Mouse (Mus musculus): ENCODE data around the gene Zbtb42.

- TF ChIP-seq GATA1 (IDR thresholded peaks at IDR 0.05; ENCODE audit: borderline replicate concordance, low read length) (no peak), FLI1 (IDR thresholded peaks at IDR 0.05; ENCODE audit: low read length) (no peak)
Measured at GRCm38 (mm10) chr12:112727801-112728200, 49.2 kb downstream of the Zbtb42 start.

Data from megakaryocyte, embryonic 14.5 days (primary cell).